Mouse (Mus musculus) T-cell, adult 66 days (primary cell): Measurements from ENCODE around the gene Lyst. TPM values are rescaled to one million over a fixed set of nuclear protein-coding genes. Genes with fewer than 3 reads are reported as not detected.

Source experiments
- total RNA-seq, 2 experiments: library from RNA; stranded (reverse); gene quantifications; 3 replicates in 1 of 2; 4 replicates in 1 of 2; pipeline ENCODE4 v1.2.4; 2023

Gene Lyst
- 100 to 1,000 TPM; 112 to 122 TPM for total RNA-seq

GRCm38 (mm10) chr13:13590048-13591011, at the start of gene Lyst:
TSS of gene Lyst (plus strand) at chr13:13590397.

DNA sequence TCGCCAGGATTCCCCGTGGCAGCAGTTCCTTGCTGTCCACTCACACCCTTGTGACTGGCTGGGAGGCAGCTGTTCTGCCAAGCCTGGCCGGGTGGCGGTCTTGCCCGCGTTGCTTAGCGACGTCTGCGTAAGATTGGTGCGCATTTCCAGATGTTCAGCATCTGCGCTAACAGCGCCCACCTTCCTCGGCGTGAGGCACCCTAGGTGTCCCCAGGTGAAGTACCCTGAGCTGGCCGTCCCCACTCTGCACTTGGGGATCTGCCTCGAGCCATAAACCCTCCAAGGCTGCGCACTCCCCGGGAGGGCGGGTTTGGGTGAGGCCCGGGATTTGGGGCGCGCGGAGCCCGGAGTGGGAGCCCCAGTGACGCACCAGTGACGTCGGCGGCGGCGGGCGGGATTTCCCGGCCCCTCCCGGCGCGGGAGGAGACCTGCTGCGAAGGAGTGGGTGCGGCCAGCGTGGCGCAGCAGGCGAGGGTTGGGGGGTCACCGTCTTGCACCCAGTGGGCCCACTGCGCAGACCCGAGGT, 193.8 kb downstream of the Lyst start, which contains the start of gene Gng4:
TSS of gene Gng4 (plus strand) at position 166 of the 526 bp plus-strand sequence.

Other genes starting within 250 kb of the Lyst start
- gene Gpr137b, start 196.4 kb upstream of the Lyst start, total RNA-seq: 1 to 10 TPM; 1.9 to 3.4 TPM
- gene Nid1, start 152.8 kb upstream of the Lyst start, total RNA-seq: not detected
- gene Gng4, start 193.7 kb downstream of the Lyst start, total RNA-seq: 1 to 10 TPM in 1 of 2 experiments, under 1 TPM in 1; 0.30 to 1.7 TPM